Mouse (Mus musculus): ENCODE data around the gene Actn3. TPM values are rescaled to one million over a fixed set of nuclear protein-coding genes. Genes with fewer than 3 reads are reported as not detected.
"Not testable (repeated sequence)": the region's sequence is repeated elsewhere in the genome, so short reads cannot be mapped to it uniquely, and the experiment has no call there.

Gene Actn3
- polyA plus RNA-seq, 1 experiment from 2014 or later: 2.3 TPM

GRCm38 (mm10) chr19:4833977-4834376 is 43.7 kb downstream of the Actn3 start:
- H3K27ac ChIP-seq (replicated peaks): no peak overlapping the region
- no peak overlapping the region for H3K9ac ChIP-seq
- H3K27me3 ChIP-seq: no peaks in the 10 kb centered on the region
- H3K4me2 ChIP-seq: no peak overlapping the region
- no peak overlapping the region for H3K4me3 ChIP-seq
- no peak for ATAC-seq (ENCODE audit: low FRiP score, low read depth)
- H3K36me3 ChIP-seq: peaks cover 6% of the 10 kb centered on the region; the same call in 1 of the 2 replicates
- no peaks in the 10 kb centered on the region for H3K9me3 ChIP-seq
- 88% methylated on average over 8 of the region's 8 CpGs for WGBS
- H3K4me1 ChIP-seq (replicated peaks): peaks cover 11% of the 10 kb centered on the region

- Histone ChIP-seq H3K4me3 (no peak overlapping the region), H3K27me3 (no peaks in the 10 kb centered on the region), H3K36me3 (peaks cover 8% of the 10 kb centered on the region), H3K4me2 (peak overlapping the region; percentile 3; the same call in 1 of the 2 replicates), H3K9me3 (no peaks in the 10 kb centered on the region), H3K27ac (replicated peaks) (no peak overlapping the region), H3K9ac (no peak overlapping the region), H3K4me1 (replicated peaks) (no peaks in the 10 kb centered on the region)
- ATAC-seq (ENCODE audit: low FRiP score, low read depth): 0 out of 2 replicates have a peak, but pooled peaks have one; percentile 45
- 69% methylated on average over 7 of the region's 7 CpGs for WGBS
Measured at GRCm38 (mm10) chr19:4829156-4829555, 48.6 kb downstream of the Actn3 start.

- H3K9me3 ChIP-seq: no peaks in the 10 kb centered on the region
- H3K4me1 ChIP-seq (replicated peaks): no peaks in the 10 kb centered on the region
- H3K4me2 ChIP-seq: no peak overlapping the region
- no peak for ATAC-seq (ENCODE audit: low FRiP score, low read depth)
- H3K4me3 ChIP-seq: no peak overlapping the region
- peaks cover 8% of the 10 kb centered on the region for H3K36me3 ChIP-seq
- 65% methylated on average over 16 of the region's 16 CpGs for WGBS
- H3K9ac ChIP-seq: no peak overlapping the region
- H3K27ac ChIP-seq (replicated peaks): no peak overlapping the region
- no peaks in the 10 kb centered on the region for H3K27me3 ChIP-seq
Measured at GRCm38 (mm10) chr19:4828444-4829114, 49.1 kb downstream of the Actn3 start.

DNA sequence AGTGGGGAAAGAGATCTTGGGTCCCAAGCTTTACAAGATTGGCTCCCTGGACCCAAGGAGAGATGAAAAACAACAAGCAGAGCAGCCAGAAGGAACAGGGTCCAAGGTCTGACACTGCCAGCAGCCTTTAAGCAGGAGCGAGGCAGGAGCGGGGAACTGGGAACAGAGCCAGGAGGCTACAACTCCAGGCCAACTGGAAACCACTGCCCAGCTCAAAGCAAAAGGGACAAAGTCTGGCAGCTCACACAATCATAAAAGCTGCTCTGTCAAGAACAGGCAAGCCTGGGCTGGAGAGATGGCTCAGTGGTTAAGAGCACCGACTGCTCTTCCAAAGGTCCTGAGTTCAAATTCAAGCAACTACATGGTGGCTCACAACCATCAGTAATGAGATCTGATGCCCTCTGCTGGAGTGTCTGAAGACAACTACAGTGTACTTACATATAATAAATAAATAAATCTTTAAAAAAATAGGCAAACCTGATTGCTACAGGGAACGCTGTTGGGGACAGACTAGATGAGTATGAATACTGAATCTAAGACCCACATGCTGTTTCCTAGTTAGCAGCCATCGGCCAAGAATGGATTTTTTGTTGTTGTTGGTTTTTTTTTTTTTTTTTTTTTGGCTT is 56.9 kb downstream of the Actn3 start:
- ATAC-seq (ENCODE audit: low FRiP score, low read depth): peak; percentile 61; the same call in 1 of the 2 replicates
- H3K4me2 ChIP-seq: no peak overlapping the region

DNA sequence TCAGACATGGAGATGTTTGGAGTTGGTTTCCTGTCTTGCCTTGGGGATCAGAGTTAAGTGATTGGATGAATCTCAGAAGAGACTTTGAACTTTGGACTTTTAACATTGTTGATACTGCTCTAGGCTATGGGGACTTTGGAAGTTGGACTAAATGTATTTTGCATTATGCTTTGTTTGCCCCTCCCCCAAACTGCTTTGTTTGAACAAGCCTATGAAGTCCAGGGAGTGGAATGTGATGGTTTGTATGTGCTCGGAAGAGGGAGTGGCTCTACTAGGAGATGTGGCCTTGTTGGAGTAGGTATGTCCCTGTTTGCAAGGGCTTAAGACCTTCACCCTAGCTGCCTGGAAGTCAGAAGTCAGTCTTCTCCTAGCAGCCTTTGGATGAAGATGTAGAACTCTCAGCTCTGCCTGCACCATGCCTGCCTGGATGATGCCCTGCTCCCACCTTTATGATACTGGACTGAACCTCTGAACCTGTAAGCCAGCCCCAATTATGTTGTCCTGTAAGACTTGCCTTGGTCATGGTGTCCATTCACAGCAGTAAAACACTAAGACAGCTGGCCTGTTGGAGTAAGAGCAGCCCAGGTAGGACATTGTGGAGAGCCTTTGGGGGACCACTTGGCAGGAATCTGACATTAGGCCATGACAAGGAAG is 60.4 kb downstream of the Actn3 start:
- Histone ChIP-seq H3K4me1 (replicated peaks) (peaks cover 2% of the 10 kb centered on the region), H3K9ac (no peak overlapping the region), H3K27ac (replicated peaks) (no peak overlapping the region), H3K4me3 (no peak overlapping the region), H3K9me3 (no peaks in the 10 kb centered on the region), H3K4me2 (no peak overlapping the region), H3K36me3 (no peaks in the 10 kb centered on the region), H3K27me3 (no peaks in the 10 kb centered on the region)
- ATAC-seq (ENCODE audit: low FRiP score, low read depth): no peak
- 66% methylated on average over 1 of the region's 1 CpGs for WGBS

More for the DNA sequence above, 56.9 kb downstream of the Actn3 start:
- Histone ChIP-seq H3K4me1 (replicated peaks) (no peaks in the 10 kb centered on the region), H3K9me3 (no peaks in the 10 kb centered on the region), H3K36me3 (peaks cover 3% of the 10 kb centered on the region; the same call in 1 of the 2 replicates), H3K27me3 (no peaks in the 10 kb centered on the region), H3K9ac (no peak overlapping the region), H3K27ac (replicated peaks) (no peak overlapping the region), H3K4me3 (no peak overlapping the region)
- 71% methylated on average over 5 of the region's 5 CpGs for WGBS

- H3K36me3 ChIP-seq: no peaks in the 10 kb centered on the region
- H3K9ac ChIP-seq: no peak overlapping the region
- no peak overlapping the region for H3K27ac ChIP-seq (replicated peaks)
- no peaks in the 10 kb centered on the region for H3K9me3 ChIP-seq
- no peak overlapping the region for H3K4me3 ChIP-seq
- ATAC-seq (ENCODE audit: low FRiP score, low read depth): no peak
- H3K4me2 ChIP-seq: no peak overlapping the region
- H3K27me3 ChIP-seq: no peaks in the 10 kb centered on the region
- H3K4me1 ChIP-seq (replicated peaks): peaks cover 30% of the 10 kb centered on the region
- 76% methylated on average over 6 of the region's 6 CpGs for WGBS
Measured at GRCm38 (mm10) chr19:4813015-4813414, 64.7 kb downstream of the Actn3 start.

DNA sequence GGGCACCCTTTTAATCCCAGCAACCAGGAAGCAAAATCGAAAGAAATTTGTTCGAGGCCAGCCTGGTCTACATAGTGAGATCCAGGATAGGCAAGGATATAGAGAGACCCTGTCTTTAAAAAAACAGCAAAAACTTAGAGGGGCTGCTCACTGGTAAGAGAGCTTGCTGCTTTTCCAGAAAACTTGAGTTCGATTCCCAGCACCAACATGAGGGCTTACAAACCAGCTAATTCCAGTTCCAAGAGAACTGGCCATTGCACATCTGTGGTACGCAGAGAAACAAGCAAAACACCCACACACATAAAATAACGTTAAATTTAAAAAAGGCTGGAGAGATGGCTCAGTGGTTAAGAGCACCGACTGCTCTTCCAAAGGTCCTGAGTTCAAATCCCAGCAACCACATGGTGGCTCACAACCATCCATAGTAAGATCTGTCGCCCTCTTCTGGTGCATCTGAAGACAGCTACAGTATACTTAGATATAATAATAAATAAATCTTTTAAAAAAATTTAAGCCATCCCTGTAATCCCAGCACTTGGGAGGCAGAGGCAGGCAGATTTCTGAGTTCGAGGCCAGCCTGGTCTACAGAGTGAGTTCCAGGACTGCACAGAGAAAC is 65.3 kb downstream of the Actn3 start:
- not testable (repeated sequence) for H3K9me3 ChIP-seq; ATAC-seq (ENCODE audit: low FRiP score, low read depth); H3K36me3 ChIP-seq; H3K27me3 ChIP-seq
- H3K4me3 ChIP-seq: peak overlapping the region; percentile 80
- peak overlapping the region; percentile 94 for H3K27ac ChIP-seq (replicated peaks)
- WGBS: 82% methylated on average over 8 of the region's 8 CpGs
- H3K9ac ChIP-seq: peak overlapping the region; percentile 80
- peak overlapping the region; percentile 73 for H3K4me2 ChIP-seq
- H3K4me1 ChIP-seq (replicated peaks): peaks cover 35% of the 10 kb centered on the region

- Histone ChIP-seq H3K9ac (peak overlapping the region; percentile 80), H3K36me3 (no peaks in the 10 kb centered on the region), H3K4me3 (peak overlapping the region; percentile 80), H3K27ac (replicated peaks) (peak overlapping the region; percentile 94), H3K4me2 (peak overlapping the region; percentile 73), H3K9me3 (no peaks in the 10 kb centered on the region), H3K27me3 (no peaks in the 10 kb centered on the region), H3K4me1 (replicated peaks) (peaks cover 39% of the 10 kb centered on the region)
- peak; percentile 40; the same call in 1 of the 2 replicates for ATAC-seq (ENCODE audit: low FRiP score, low read depth)
- WGBS: 6% methylated on average over 12 of the region's 12 CpGs
Measured at GRCm38 (mm10) chr19:4811909-4812242, 65.8 kb downstream of the Actn3 start.

Other genes with a start within 250 kb of the Actn3 start
- 6.6 and 7.0 TPM in 2 replicates for gene Gm960, start 179.2 kb downstream of the Actn3 start, polyA plus RNA-seq (2015; fragmentation: Nextera tagmentation; extraction: Ambion mirVana)
- 29.2 and 33.5 TPM in 2 replicates for gene Sptbn2, start 166.7 kb downstream of the Actn3 start, polyA plus RNA-seq (2015; fragmentation: Nextera tagmentation; extraction: Ambion mirVana)
- 134 and 139 TPM in 2 replicates for gene Rbm4b, start 121.4 kb downstream of the Actn3 start, polyA plus RNA-seq (2015; fragmentation: Nextera tagmentation; extraction: Ambion mirVana)
- gene Rbm4, start 84.0 kb downstream of the Actn3 start, polyA plus RNA-seq (2015; fragmentation: Nextera tagmentation; extraction: Ambion mirVana): 72.3 and 87.5 TPM in 2 replicates
- gene Gm21992, start 66.3 kb downstream of the Actn3 start, polyA plus RNA-seq (2015; fragmentation: Nextera tagmentation; extraction: Ambion mirVana): 22.9 and 23.9 TPM in 2 replicates
- 62.4 and 64.8 TPM in 2 replicates for gene Rbm14, start 66.3 kb downstream of the Actn3 start, polyA plus RNA-seq (2015; fragmentation: Nextera tagmentation; extraction: Ambion mirVana)
- 40.8 and 41.4 TPM in 2 replicates for gene Ccs, start 38.6 kb downstream of the Actn3 start, polyA plus RNA-seq (2015; fragmentation: Nextera tagmentation; extraction: Ambion mirVana)
- 0.55 and 0.73 TPM in 2 replicates for gene Ccdc87, start 38.5 kb downstream of the Actn3 start, polyA plus RNA-seq (2015; fragmentation: Nextera tagmentation; extraction: Ambion mirVana)
- 76.5 and 78.7 TPM in 2 replicates for gene Ctsf, start 22.8 kb downstream of the Actn3 start, polyA plus RNA-seq (2015; fragmentation: Nextera tagmentation; extraction: Ambion mirVana)
- gene Zdhhc24, start 759 bp upstream of the Actn3 start, polyA plus RNA-seq (2015; fragmentation: Nextera tagmentation; extraction: Ambion mirVana): 23.3 and 24.1 TPM in 2 replicates
- gene Bbs1, start 28.7 kb upstream of the Actn3 start, polyA plus RNA-seq (2015; fragmentation: Nextera tagmentation; extraction: Ambion mirVana): 8.5 and 10.3 TPM in 2 replicates
- gene Dpp3, start 50.4 kb upstream of the Actn3 start, polyA plus RNA-seq (2015; fragmentation: Nextera tagmentation; extraction: Ambion mirVana): 106 and 108 TPM in 2 replicates
- gene Peli3, start 65.2 kb upstream of the Actn3 start, polyA plus RNA-seq (2015; fragmentation: Nextera tagmentation; extraction: Ambion mirVana): 13.3 and 13.7 TPM in 2 replicates
- gene Mrpl11, start 84.2 kb upstream of the Actn3 start, polyA plus RNA-seq (2015; fragmentation: Nextera tagmentation; extraction: Ambion mirVana): 95.7 and 101 TPM in 2 replicates
- gene Npas4, start 112.4 kb upstream of the Actn3 start, polyA plus RNA-seq (2015; fragmentation: Nextera tagmentation; extraction: Ambion mirVana): 0.31 and 0.51 TPM in 2 replicates
- gene Slc29a2, start 146.0 kb upstream of the Actn3 start, polyA plus RNA-seq (2015; fragmentation: Nextera tagmentation; extraction: Ambion mirVana): 12.2 and 15.4 TPM in 2 replicates
- gene B4gat1, start 160.9 kb upstream of the Actn3 start, polyA plus RNA-seq (2015; fragmentation: Nextera tagmentation; extraction: Ambion mirVana): 93.1 and 97.9 TPM in 2 replicates
- gene AC124502.3, start 161.0 kb upstream of the Actn3 start, polyA plus RNA-seq (2015; fragmentation: Nextera tagmentation; extraction: Ambion mirVana): 2.7 and 5.1 TPM in 2 replicates
- 30.7 and 31.7 TPM in 2 replicates for gene Brms1, start 163.4 kb upstream of the Actn3 start, polyA plus RNA-seq (2015; fragmentation: Nextera tagmentation; extraction: Ambion mirVana)
- 0.79 and 1.1 TPM in 2 replicates for gene Rin1, start 172.6 kb upstream of the Actn3 start, polyA plus RNA-seq (2015; fragmentation: Nextera tagmentation; extraction: Ambion mirVana)
- gene Cd248, start 190.2 kb upstream of the Actn3 start, polyA plus RNA-seq (2015; fragmentation: Nextera tagmentation; extraction: Ambion mirVana): 19.8 and 22.0 TPM in 2 replicates
- gene Tmem151a, start 207.6 kb upstream of the Actn3 start, polyA plus RNA-seq (2015; fragmentation: Nextera tagmentation; extraction: Ambion mirVana): 28.3 and 34.0 TPM in 2 replicates
- 55.8 and 64.0 TPM in 2 replicates for gene Yif1a, start 210.6 kb upstream of the Actn3 start, polyA plus RNA-seq (2015; fragmentation: Nextera tagmentation; extraction: Ambion mirVana)
- gene Cnih2, start 220.6 kb upstream of the Actn3 start, polyA plus RNA-seq (2015; fragmentation: Nextera tagmentation; extraction: Ambion mirVana): 364 and 435 TPM in 2 replicates
- gene Rab1b, start 229.2 kb upstream of the Actn3 start, polyA plus RNA-seq (2015; fragmentation: Nextera tagmentation; extraction: Ambion mirVana): 210 and 222 TPM in 2 replicates
- gene Klc2, start 240.7 kb upstream of the Actn3 start, polyA plus RNA-seq (2015; fragmentation: Nextera tagmentation; extraction: Ambion mirVana): 76.9 and 90.2 TPM in 2 replicates

All from hindbrain, embryonic 15.5 days (tissue).